In the genomic region with DNA sequence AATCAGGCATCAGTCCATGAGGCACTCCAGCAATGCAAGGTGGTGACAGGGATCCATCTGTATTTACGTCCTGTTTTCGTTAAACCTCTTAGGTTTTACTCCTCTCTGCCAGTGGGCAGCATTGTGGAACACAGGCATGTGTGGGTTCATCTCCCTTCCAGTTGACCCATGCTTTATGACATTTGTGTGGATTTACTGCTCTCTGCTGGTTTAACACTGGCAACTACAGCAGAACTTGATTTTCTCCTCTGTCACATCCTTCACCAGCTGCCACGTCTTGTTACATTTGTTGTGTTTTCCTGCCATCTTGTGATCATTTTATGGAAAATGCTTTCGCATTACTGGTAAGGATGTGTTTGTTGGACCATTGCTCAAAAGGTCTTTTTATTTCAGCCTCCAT, we compare ENCODE assay signal across 8 mouse cellular contexts. TPM values are rescaled to one million over a fixed set of nuclear protein-coding genes. Genes with fewer than 3 reads are reported as not detected.
A peak's percentile ranks its signal among the peaks of the same experiment; 100 is the strongest.
DNase-seq lines count a peak whose midpoint lies in the region; ATAC-seq and TF ChIP-seq lines count a peak whose summit lies in the region.
"Had no signal": no experiment of that assay in that cellular context is flagged by ENCODE, and none has a peak within 500 bp of the region (broad histone marks: within the 10 kb centered on the region; RNA-seq: fewer than 3 reads in every experiment).

No protein-coding gene starts in this region.

- no peak overlapping the region for H3K27ac ChIP-seq in hindbrain, embryonic 15.5 days (replicated peaks)
- H3K27ac ChIP-seq in hindbrain, embryonic 10.5 days, result no peak overlapping the region
- H3K27ac ChIP-seq in hindbrain, postnatal 0 days, result no peak overlapping the region

- DNase-seq in hindbrain, embryonic 10.5 days (ENCODE audit: low spot score), result no peak
- DNase-seq in 3134 (ENCODE audit: extremely low read depth, insufficient read length, low spot score), result peak; percentile 18
- DNase-seq in G1E (ENCODE audit: low spot score), result peak; percentile 2
- DNase-seq in hindbrain, postnatal 0 days (ENCODE audit: low spot score), result peak; percentile 75
- DNase-seq in thymus, postnatal 10 days (ENCODE audit: low spot score in 2 of 2), result no peak
- DNase-seq in adrenal gland, postnatal 25 days, result no peak
- DNase-seq: kidney, adult 18-20 months had no signal

- H3K9ac ChIP-seq in hindbrain, embryonic 15.5 days, result no peak overlapping the region
- no peak overlapping the region for H3K9ac ChIP-seq in hindbrain, postnatal 0 days (replicated peaks; ENCODE audit: low read length)

- H3K9me3 ChIP-seq in hindbrain, embryonic 15.5 days, result no peaks in the 10 kb centered on the region
- H3K9me3 ChIP-seq in hindbrain, embryonic 10.5 days, result no peaks in the 10 kb centered on the region
- H3K9me3 ChIP-seq in G1E (replicated peaks), result no peaks in the 10 kb centered on the region
- H3K9me3 ChIP-seq in hindbrain, postnatal 0 days (ENCODE audit: low read length), result no peaks in the 10 kb centered on the region

- ATAC-seq in hindbrain, embryonic 15.5 days (ENCODE audit: low FRiP score, low read depth), result peak; percentile 84; the same call in 1 of the 2 replicates
- peak; percentile 28; the same call in 1 of the 2 replicates for ATAC-seq in G1E (ENCODE audit: extremely low read depth, insufficient number of reproducible peaks, low FRiP score, poor library complexity, severe bottlenecking)
- ATAC-seq in hindbrain, postnatal 0 days, result peak; percentile 79

- H3K4me1 ChIP-seq in hindbrain, embryonic 15.5 days (replicated peaks), result no peaks in the 10 kb centered on the region
- H3K4me1 ChIP-seq in hindbrain, embryonic 10.5 days (replicated peaks), result no peaks in the 10 kb centered on the region
- peaks cover 7% of the 10 kb centered on the region; the same call in 1 of the 2 replicates for H3K4me1 ChIP-seq in G1E (ENCODE audit: insufficient read depth, low read depth, low read length)
- H3K4me1 ChIP-seq in hindbrain, postnatal 0 days (ENCODE audit: insufficient read depth, low read length), result no peaks in the 10 kb centered on the region

- WGBS in hindbrain, embryonic 15.5 days, result 78% methylated on average over 4 of the region's 4 CpGs
- 80% methylated on average over 4 of the region's 4 CpGs for WGBS in hindbrain, embryonic 10.5 days
- WGBS in hindbrain, postnatal 0 days, result 72% methylated on average over 4 of the region's 4 CpGs

- H3K36me3 ChIP-seq in hindbrain, embryonic 15.5 days, result no peaks in the 10 kb centered on the region
- no peaks in the 10 kb centered on the region for H3K36me3 ChIP-seq in hindbrain, embryonic 10.5 days
- H3K36me3 ChIP-seq in G1E (replicated peaks), result peaks cover 54% of the 10 kb centered on the region
- H3K36me3 ChIP-seq in hindbrain, postnatal 0 days (ENCODE audit: insufficient read depth, low read length), result no peaks in the 10 kb centered on the region

- TF ChIP-seq CTCF in G1E (IDR thresholded peaks at IDR 0.05; ENCODE audit: low read depth, low read length), result no peak
- peak; percentile 73 for TF ChIP-seq CTCF in hindbrain, postnatal 0 days (IDR thresholded peaks at IDR 0.05; ENCODE audit: low read depth)

- no peak overlapping the region for H3K4me3 ChIP-seq in hindbrain, embryonic 15.5 days
- no peak overlapping the region for H3K4me3 ChIP-seq in hindbrain, embryonic 10.5 days
- no peak overlapping the region for H3K4me3 ChIP-seq in G1E (ENCODE audit: low read depth, low read length)
- no peak overlapping the region for H3K4me3 ChIP-seq in hindbrain, postnatal 0 days (ENCODE audit: low read length)

- no peaks in the 10 kb centered on the region for H3K27me3 ChIP-seq in hindbrain, embryonic 15.5 days
- peaks cover 9% of the 10 kb centered on the region for H3K27me3 ChIP-seq in hindbrain, embryonic 10.5 days (ENCODE audit: insufficient read depth, poor library complexity, severe bottlenecking)
- no peaks in the 10 kb centered on the region for H3K27me3 ChIP-seq in G1E (ENCODE audit: insufficient read depth, low read length)
- no peaks in the 10 kb centered on the region for H3K27me3 ChIP-seq in hindbrain, postnatal 0 days (ENCODE audit: insufficient read depth, low read length)

- no peak overlapping the region for H3K4me2 ChIP-seq in hindbrain, embryonic 15.5 days
- H3K4me2 ChIP-seq in hindbrain, postnatal 0 days (ENCODE audit: low read depth, low read length), result no peak overlapping the region

RNA-seq across cellular contexts. Expression of a gene that starts 20.6 kb away (rescaled TPM):
- 38.6 and 39.7 TPM in 2 replicates for polyA plus RNA-seq in hindbrain, embryonic 15.5 days (2015; fragmentation: Nextera tagmentation; extraction: Ambion mirVana)
- 38.6 and 38.8 TPM in 2 replicates for polyA plus RNA-seq in hindbrain, embryonic 10.5 days (2016; fragmentation: Nextera tagmentation; extraction: Ambion mirVana)
- total RNA-seq in G1E (2014; fragmentation: Nextera tagmentation) (40.0 and 46.7 TPM in 2 replicates), G1E (2017) (66.8 and 67.2 TPM in 2 replicates)
- polyA plus RNA-seq in G1E (2012), result 8.2 and 8.8 TPM in 2 replicates
- total RNA-seq in hindbrain, postnatal 0 days (2014; rRNA removed), result 26.9 and 30.6 TPM in 2 replicates
- polyA plus RNA-seq in hindbrain, postnatal 0 days (2015; fragmentation: Nextera tagmentation; extraction: Ambion mirVana), result 34.7 and 35.1 TPM in 2 replicates
- total RNA-seq in adrenal gland, postnatal 25 days (2021), result 21.2 and 25.1 TPM in 2 replicates

Comparison
In these comparisons a context has a peak if more than half of its experiments do, and no peak if none do; other contexts are left out.
1. DNase-seq: peak in 3134 (single experiment), G1E (single experiment) and hindbrain, postnatal 0 days (single experiment); none in hindbrain, embryonic 10.5 days (single experiment), thymus, postnatal 10 days (0 of 2) and adrenal gland, postnatal 25 days (single experiment).
2. ATAC-seq: peak in every context shown above with its lines; median percentile 84 in hindbrain, embryonic 15.5 days; 79 in hindbrain, postnatal 0 days; 28 in G1E.